8 mouse cellular contexts compared by ENCODE assay signal in the genomic region with DNA sequence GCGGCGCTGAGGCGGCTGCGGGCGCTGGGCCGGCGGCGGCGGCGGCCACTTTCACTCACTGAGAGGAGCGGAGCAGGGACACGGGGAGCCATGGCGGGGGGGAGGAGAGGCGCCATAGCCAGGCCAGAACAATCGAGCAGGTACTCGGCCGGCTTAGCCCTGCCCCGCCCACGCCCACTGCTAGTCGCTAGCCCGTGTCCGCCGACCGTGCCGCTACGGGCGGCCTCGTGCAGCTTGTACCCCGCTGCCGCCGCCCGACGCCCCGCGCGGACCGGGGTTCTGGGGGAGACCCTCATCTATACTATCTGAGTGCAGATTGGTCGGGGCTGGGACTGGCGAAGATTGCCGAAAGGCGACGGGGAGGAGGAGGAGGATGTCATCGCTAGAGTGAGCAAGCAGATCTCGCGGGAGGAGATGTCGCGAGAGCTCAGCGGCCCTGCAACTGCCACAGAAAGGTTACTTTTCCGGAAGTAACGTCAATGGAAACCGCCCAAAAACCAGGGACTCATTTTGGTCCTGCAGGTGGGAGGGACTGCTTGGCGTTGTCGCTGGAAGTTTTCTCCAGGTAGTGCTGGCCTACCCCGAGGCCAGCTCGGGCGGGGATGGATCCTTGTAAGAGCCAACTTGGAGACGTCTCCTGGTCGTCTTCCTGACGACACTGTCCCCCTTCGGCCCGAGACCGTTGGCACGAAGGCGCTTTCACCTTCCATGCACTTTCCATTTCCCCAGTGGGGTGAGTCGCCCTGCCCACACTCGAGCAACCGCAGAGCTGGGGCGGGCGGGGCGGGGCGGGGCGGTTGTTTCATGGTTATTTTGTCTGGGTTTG. TPM values are rescaled to one million over a fixed set of nuclear protein-coding genes. Genes with fewer than 3 reads are reported as not detected.
DNase-seq lines count a peak whose midpoint lies in the region; ATAC-seq and TF ChIP-seq lines count a peak whose summit lies in the region.

Gene Ino80 (minus strand): TSS at position 117 of the 826 bp plus-strand sequence.

- H3K4me2 ChIP-seq in heart, embryonic 12.5 days: peak within 1 kb of the TSS; percentile 77
- peak within 1 kb of the TSS; percentile 70 for H3K4me2 ChIP-seq in kidney, postnatal 0 days (ENCODE audit: low read length)
- peak within 1 kb of the TSS; percentile 89 for H3K4me2 ChIP-seq in liver, embryonic 11.5 days
- H3K4me2 ChIP-seq in stomach, embryonic 14.5 days (replicated peaks; ENCODE audit: low read depth, low read length): peak within 1 kb of the TSS; percentile 68

- no peaks in the 10 kb centered on the region for H3K27me3 ChIP-seq in heart, embryonic 12.5 days (replicated peaks)
- H3K27me3 ChIP-seq in kidney, postnatal 0 days (ENCODE audit: insufficient read depth, low read length): no peaks in the 10 kb centered on the region
- H3K27me3 ChIP-seq in liver, embryonic 11.5 days (replicated peaks; ENCODE audit: control insufficient read depth, insufficient read depth, low read length): no peaks in the 10 kb centered on the region
- H3K27me3 ChIP-seq in stomach, embryonic 14.5 days (ENCODE audit: control insufficient read depth, insufficient read depth, low read length): no peaks in the 10 kb centered on the region

- H3K9me3 ChIP-seq in heart, embryonic 12.5 days (replicated peaks): no peaks in the 10 kb centered on the region
- H3K9me3 ChIP-seq in kidney, postnatal 0 days (replicated peaks; ENCODE audit: low read length): no peaks in the 10 kb centered on the region
- H3K9me3 ChIP-seq in liver, embryonic 11.5 days (ENCODE audit: control insufficient read depth, low read length): no peaks in the 10 kb centered on the region
- no peaks in the 10 kb centered on the region for H3K9me3 ChIP-seq in stomach, embryonic 14.5 days (ENCODE audit: control insufficient read depth, low read depth, low read length)

- H3K4me1 ChIP-seq in heart, embryonic 12.5 days (replicated peaks): peaks cover 26% of the 10 kb centered on the region
- no peaks in the 10 kb centered on the region for H3K4me1 ChIP-seq in kidney, postnatal 0 days (replicated peaks; ENCODE audit: insufficient read depth, low read length)
- H3K4me1 ChIP-seq in liver, embryonic 11.5 days (replicated peaks; ENCODE audit: control insufficient read depth, insufficient read depth, low read length): peaks cover 17% of the 10 kb centered on the region
- H3K4me1 ChIP-seq in stomach, embryonic 14.5 days (ENCODE audit: control insufficient read depth, insufficient read depth, low read length): peaks cover 12% of the 10 kb centered on the region

- peak; percentile 99 for DNase-seq in CD4-positive helper T cell, adult 2 months (ENCODE audit: low read depth, low spot score)
- peak; percentile 98 for DNase-seq in brain, embryonic 18.5 days (ENCODE audit: low read depth, low spot score)
- DNase-seq in kidney, postnatal 0 days (ENCODE audit: low spot score): peak; percentile 99
- DNase-seq in liver, embryonic 11.5 days (ENCODE audit: low spot score): peak; percentile 98
- peak; percentile 99 for DNase-seq in naive thymus-derived CD4-positive, alpha-beta T cell, adult 2 months (ENCODE audit: low read depth)

- H3K9ac ChIP-seq in heart, embryonic 12.5 days: peak within 1 kb of the TSS; percentile 99
- H3K9ac ChIP-seq in kidney, postnatal 0 days (ENCODE audit: low read depth, low read length): peak within 1 kb of the TSS; percentile 100
- peak within 1 kb of the TSS; percentile 99 for H3K9ac ChIP-seq in liver, embryonic 11.5 days (ENCODE audit: low read depth, low read length)
- peak within 1 kb of the TSS; percentile 99 for H3K9ac ChIP-seq in stomach, embryonic 14.5 days (replicated peaks; ENCODE audit: low read depth, low read length)

- H3K36me3 ChIP-seq in heart, embryonic 12.5 days: peaks cover 3% of the 10 kb centered on the region; the same call in 1 of the 2 replicates
- H3K36me3 ChIP-seq in kidney, postnatal 0 days (ENCODE audit: insufficient read depth, low read length): no peaks in the 10 kb centered on the region
- no peaks in the 10 kb centered on the region for H3K36me3 ChIP-seq in liver, embryonic 11.5 days (ENCODE audit: control insufficient read depth, insufficient read depth, low read length)
- H3K36me3 ChIP-seq in stomach, embryonic 14.5 days (ENCODE audit: control insufficient read depth, insufficient read depth, low read length): no peaks in the 10 kb centered on the region

- peak within 1 kb of the TSS; percentile 97 for H3K27ac ChIP-seq in heart, embryonic 12.5 days (ENCODE audit: poor library complexity, severe bottlenecking)
- peak within 1 kb of the TSS; percentile 100 for H3K27ac ChIP-seq in kidney, postnatal 0 days
- peak within 1 kb of the TSS; percentile 98 for H3K27ac ChIP-seq in liver, embryonic 11.5 days (ENCODE audit: low read depth, low read length)
- peak within 1 kb of the TSS; percentile 99 for H3K27ac ChIP-seq in stomach, embryonic 14.5 days (ENCODE audit: low read length)

- H3K4me3 ChIP-seq in heart, embryonic 12.5 days: peak within 1 kb of the TSS; percentile 92
- H3K4me3 ChIP-seq in kidney, postnatal 0 days (replicated peaks; ENCODE audit: low read depth, low read length): peak within 1 kb of the TSS; percentile 96
- H3K4me3 ChIP-seq in liver, embryonic 11.5 days (ENCODE audit: low read depth, low read length): peak within 1 kb of the TSS; percentile 97
- peak within 1 kb of the TSS; percentile 97 for H3K4me3 ChIP-seq in stomach, embryonic 14.5 days (ENCODE audit: low read depth, low read length)

- peak; percentile 94 for ATAC-seq in erythroid progenitor cell, adult 5-6 weeks (replicated peaks; ENCODE audit: low FRiP score, poor library complexity, severe bottlenecking)
- ATAC-seq in heart, embryonic 12.5 days (ENCODE audit: insufficient number of reproducible peaks, low FRiP score): peak; percentile 95
- ATAC-seq in kidney, postnatal 0 days (replicated peaks; ENCODE audit: low FRiP score, low read depth): peak; percentile 94
- peak; percentile 93 for ATAC-seq in liver, embryonic 11.5 days (replicated peaks; ENCODE audit: low FRiP score)
- peak; percentile 96 for ATAC-seq in stomach, embryonic 14.5 days (ENCODE audit: insufficient number of reproducible peaks, insufficient read depth, low FRiP score, low read depth)

- no peak for TF ChIP-seq CTCF in kidney, postnatal 0 days (IDR thresholded peaks at IDR 0.05; ENCODE audit: low read depth)

- under 1% methylated on average over 61 of the region's 72 CpGs for WGBS in heart, embryonic 12.5 days
- under 1% methylated on average over 69 of the region's 72 CpGs for WGBS in kidney, postnatal 0 days
- WGBS in liver, embryonic 11.5 days: under 1% methylated on average over 71 of the region's 72 CpGs
- WGBS in stomach, embryonic 14.5 days: under 1% methylated on average over 63 of the region's 72 CpGs

RNA-seq across cellular contexts. Expression of gene Ino80, which starts in this region (rescaled TPM):
- 10.9 and 11.9 TPM in 2 replicates for total RNA-seq in erythroid progenitor cell, adult 5-6 weeks (2015; ENCODE audit: low replicate concordance)
- 10.0 and 11.1 TPM in 2 replicates for total RNA-seq in erythroid progenitor cell, adult 5-6 weeks (2017; ENCODE audit: low replicate concordance)
- 3.8 and 4.0 TPM in 2 replicates for polyA plus RNA-seq in heart, embryonic 12.5 days (2016; fragmentation: Nextera tagmentation; extraction: Ambion mirVana)
- 3.5 TPM in 2 replicates for polyA plus RNA-seq in kidney, postnatal 0 days (2015; fragmentation: Nextera tagmentation; extraction: Ambion mirVana)
- polyA plus RNA-seq in liver, embryonic 11.5 days (2014; fragmentation: Nextera tagmentation; extraction: Ambion mirVana): 4.2 and 4.9 TPM in 2 replicates
- polyA plus RNA-seq in stomach, embryonic 14.5 days (2014; fragmentation: Nextera tagmentation; extraction: Ambion mirVana): 8.0 and 8.1 TPM in 2 replicates

Comparison
In these comparisons a context has a peak if more than half of its experiments do, and no peak if none do; other contexts are left out.
1. Peak in every context shown above with its lines: DNase-seq, ATAC-seq, H3K4me3 ChIP-seq and H3K27ac ChIP-seq.